Mouse (Mus musculus) spleen, adult 2 months (tissue): ENCODE results near the gene Josd1.

Experiments
- CTCF ChIP-seq: fragments of 200-500 bp; IDR thresholded peaks from 2 replicates; pipeline ENCODE4 v1.5.1; 2011; ENCODE audit warnings: mild to moderate bottlenecking, inconsistent platforms; ENCODE audit not compliant: insufficient read depth, insufficient read length, insufficient replicate concordance; ENCODE audit errors: extremely low read depth
- POLR2A ChIP-seq: fragments of 200-500 bp; IDR thresholded peaks from 2 replicates; pipeline ENCODE4 v1.6.1; 2011; ENCODE audit warnings: low read depth, low read length, inconsistent platforms

DNA sequence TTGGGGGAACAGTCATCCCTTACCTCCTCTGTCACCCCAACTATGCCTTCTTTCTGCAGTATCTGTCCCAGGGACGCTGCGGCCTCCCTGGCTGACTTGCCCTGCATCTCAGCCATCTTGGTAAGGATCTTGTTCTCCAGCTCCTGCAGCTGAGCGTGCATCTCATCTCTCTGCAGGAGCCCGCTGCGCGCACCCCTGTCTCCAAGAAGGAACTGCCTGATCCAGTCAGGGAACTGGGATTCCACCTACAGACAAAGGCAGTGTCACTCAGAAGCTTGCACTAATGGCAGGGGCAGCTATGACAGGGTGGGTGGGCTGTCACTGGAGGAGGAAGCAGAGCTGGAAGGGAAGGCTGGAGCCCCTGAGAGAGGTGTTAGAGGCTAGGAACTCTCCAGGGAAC lies 40.1 kb upstream of the Josd1 start:
- no peak for TF ChIP-seq CTCF
- no peak for TF ChIP-seq POLR2A
